Mouse (Mus musculus) lung, embryonic 16.5 days (tissue): ENCODE results near the gene Gca. TPM values are rescaled to one million over a fixed set of nuclear protein-coding genes. Genes with fewer than 3 reads are reported as not detected.

Experiments used
- polyA plus RNA-seq: library from polyadenylated mRNA; unstranded; fragments of >200 nt; fragmentation: Nextera tagmentation; extraction: Ambion mirVana; gene quantifications from 2 replicates; pipeline ENCODE4 v1.2.1, GENCODE M21; 2015

The Gca gene
- polyA plus RNA-seq, 1 experiment from 2014 or later: 5.8 TPM

Other genes with a start within 250 kb of the Gca start
- gene Gcg, start 180.6 kb upstream of the Gca start, polyA plus RNA-seq: not detected in 2 replicates
- gene Fap, start 90.2 kb upstream of the Gca start, polyA plus RNA-seq: 3.1 and 3.6 TPM in 2 replicates
- 2.8 and 3.3 TPM in 2 replicates for gene Ifih1, start 18.0 kb upstream of the Gca start, polyA plus RNA-seq